Mouse (Mus musculus) myocyte (in vitro differentiated cells): ENCODE data around the gene Sycn. TPM values are rescaled to one million over a fixed set of nuclear protein-coding genes. Genes with fewer than 3 reads are reported as not detected.

Experiments used
- H3K27me3 ChIP-seq: one replicate; pipeline ENCODE4 v1.6.1; 2011; ENCODE audit not compliant: control insufficient read depth, insufficient read depth, insufficient read length
- H3K36me3 ChIP-seq: one replicate; pipeline ENCODE4 v1.6.1; 2011; ENCODE audit not compliant: control insufficient read depth, insufficient read depth
- H3K4me2 ChIP-seq: one replicate; pipeline ENCODE4 v1.6.1; 2011; ENCODE audit warnings: low read depth, control low read depth
- H3K4me3 ChIP-seq: one replicate; pipeline ENCODE4 v1.5.1; 2011; ENCODE audit warnings: mild to moderate bottlenecking, control low read depth, moderate library complexity
- H3K79me2 ChIP-seq: one replicate; pipeline ENCODE4 v1.6.1; 2011; ENCODE audit not compliant: control insufficient read depth, insufficient read depth
- H3ac ChIP-seq: one replicate; pipeline ENCODE4 v1.6.1; 2011; ENCODE audit not compliant: control insufficient read depth, insufficient read length
- CEBPB ChIP-seq: IDR thresholded peaks from 2 replicates; pipeline ENCODE4 v1.6.1; 2011; ENCODE audit warnings: mild to moderate bottlenecking, moderate library complexity; ENCODE audit not compliant: poor library complexity, insufficient read depth, severe bottlenecking
- E2F4 ChIP-seq: IDR thresholded peaks from one replicate; pipeline ENCODE4 v1.6.1; 2011; ENCODE audit warnings: mild to moderate bottlenecking, control low read depth, moderate library complexity; ENCODE audit not compliant: insufficient read depth
- MAX ChIP-seq: IDR thresholded peaks from one replicate; pipeline ENCODE4 v1.6.1; 2011; ENCODE audit warnings: low read depth, mild to moderate bottlenecking, control low read depth
- MYOD1 ChIP-seq, 3 experiments: IDR thresholded peaks; one replicate each; pipeline ENCODE4 v1.6.1; 2011; ENCODE audit warnings: control low read depth in 2 of 3, low read depth in 2 of 3, mild to moderate bottlenecking in 2 of 3, moderate library complexity in 1 of 3; ENCODE audit not compliant: insufficient read length in 2 of 3, control insufficient read depth in 1 of 3
- MYOG ChIP-seq, 3 experiments: IDR thresholded peaks; one replicate each; pipeline ENCODE4 v1.6.1; 2011; ENCODE audit warnings: control low read depth in 2 of 3, low read depth in 2 of 3, mild to moderate bottlenecking in 2 of 3; ENCODE audit not compliant: insufficient read length in 2 of 3, control insufficient read depth in 1 of 3, insufficient read depth in 1 of 3
- POLR2A ChIP-seq: IDR thresholded peaks from one replicate; pipeline ENCODE4 v1.6.1; 2011; ENCODE audit warnings: low read depth, mild to moderate bottlenecking, control low read depth, moderate library complexity; ENCODE audit not compliant: insufficient read length
- POLR2AphosphoS2 ChIP-seq: IDR thresholded peaks from one replicate; pipeline ENCODE4 v1.6.1; 2011; ENCODE audit warnings: low read depth, control low read depth; ENCODE audit not compliant: insufficient read length
- REST ChIP-seq: IDR thresholded peaks from one replicate; pipeline ENCODE4 v1.6.1; 2011; ENCODE audit warnings: mild to moderate bottlenecking, control low read depth, moderate library complexity; ENCODE audit not compliant: insufficient read depth, insufficient read length
- SRF ChIP-seq: IDR thresholded peaks from one replicate; pipeline ENCODE4 v1.6.1; 2011; ENCODE audit warnings: low read depth; ENCODE audit not compliant: control insufficient read depth, insufficient read length
- TCF12 ChIP-seq: IDR thresholded peaks from one replicate; pipeline ENCODE4 v1.6.1; 2011; ENCODE audit warnings: mild to moderate bottlenecking, control low read depth; ENCODE audit not compliant: poor library complexity, insufficient read depth, severe bottlenecking
- TCF3 ChIP-seq: IDR thresholded peaks from one replicate; pipeline ENCODE4 v1.6.1; 2011; ENCODE audit warnings: low read depth, control low read depth; ENCODE audit not compliant: insufficient read length
- USF1 ChIP-seq: IDR thresholded peaks from one replicate; pipeline ENCODE4 v1.6.1; 2011; ENCODE audit warnings: low read depth, mild to moderate bottlenecking, control low read depth, moderate library complexity
- polyA plus RNA-seq: library from polyadenylated mRNA; unstranded; fragments of >200 nt; fragmentation: generic; extraction: Trizol; gene quantifications from one replicate; pipeline ENCODE4 v1.2.1, GENCODE M21; 2012; ENCODE audit warnings: missing spikeins

Sycn gene
- polyA plus RNA-seq, 1 experiment, result not detected

- no peaks in the 10 kb centered on the region for H3K36me3 ChIP-seq
- H3ac ChIP-seq, result no peak overlapping the region
- no peak overlapping the region for H3K4me2 ChIP-seq
- peaks cover 52% of the 10 kb centered on the region for H3K79me2 ChIP-seq
- H3K4me3 ChIP-seq, result no peak overlapping the region
- no peaks in the 10 kb centered on the region for H3K27me3 ChIP-seq
- TF ChIP-seq TCF12 (no peak), MYOG (IDR thresholded peaks at IDR 0.05; ENCODE audit: control insufficient read depth in 1 of 3, insufficient read depth in 1 of 3, insufficient read length in 2 of 3, low read depth in 2 of 3) (no peak), SRF (no peak), MYOD1 (IDR thresholded peaks at IDR 0.05; ENCODE audit: control insufficient read depth in 1 of 3, insufficient read length in 2 of 3, low read depth in 2 of 3) (no peak), POLR2AphosphoS2 (no peak), TCF3 (no peak), E2F4 (no peak), USF1 (no peak), MAX (no peak), REST (no peak), POLR2A (no peak), CEBPB (no peak)
Observed at GRCm38 (mm10) chr7:28575597-28575996, 34.9 kb downstream of the Sycn start.

- no peak overlapping the region for H3ac ChIP-seq
- H3K79me2 ChIP-seq, result peaks cover 57% of the 10 kb centered on the region
- H3K36me3 ChIP-seq, result no peaks in the 10 kb centered on the region
- H3K4me2 ChIP-seq, result no peak overlapping the region
- no peaks in the 10 kb centered on the region for H3K27me3 ChIP-seq
- H3K4me3 ChIP-seq, result no peak overlapping the region
- no peak for TF ChIP-seq MYOD1 (IDR thresholded peaks at IDR 0.05; ENCODE audit: control insufficient read depth in 1 of 3, insufficient read length in 2 of 3, low read depth in 2 of 3)
- no peak for TF ChIP-seq REST
- no peak for TF ChIP-seq TCF3
- no peak for TF ChIP-seq SRF
- no peak for TF ChIP-seq POLR2AphosphoS2
- no peak for TF ChIP-seq TCF12
- TF ChIP-seq MYOG (IDR thresholded peaks at IDR 0.05; ENCODE audit: control insufficient read depth in 1 of 3, insufficient read depth in 1 of 3, insufficient read length in 2 of 3, low read depth in 2 of 3), result no peak
- no peak for TF ChIP-seq MAX
- no peak for TF ChIP-seq POLR2A
- TF ChIP-seq USF1, result no peak
- TF ChIP-seq CEBPB, result no peak
- no peak for TF ChIP-seq E2F4
Observed at GRCm38 (mm10) chr7:28576271-28576914, 35.7 kb downstream of the Sycn start.

- peaks cover 71% of the 10 kb centered on the region for H3K79me2 ChIP-seq
- no peaks in the 10 kb centered on the region for H3K27me3 ChIP-seq
- TF ChIP-seq USF1 (no peak), TCF3 (no peak), MYOD1 (IDR thresholded peaks at IDR 0.05; ENCODE audit: control insufficient read depth in 1 of 3, insufficient read length in 2 of 3, low read depth in 2 of 3) (no peak), POLR2A (no peak), MYOG (IDR thresholded peaks at IDR 0.05; ENCODE audit: control insufficient read depth in 1 of 3, insufficient read depth in 1 of 3, insufficient read length in 2 of 3, low read depth in 2 of 3) (no peak), CEBPB (no peak), POLR2AphosphoS2 (no peak), MAX (no peak), E2F4 (no peak), REST (no peak), SRF (no peak), TCF12 (no peak)
- H3K36me3 ChIP-seq, result no peaks in the 10 kb centered on the region
- no peak overlapping the region for H3K4me3 ChIP-seq
- no peak overlapping the region for H3K4me2 ChIP-seq
- H3ac ChIP-seq, result no peak overlapping the region
Observed at GRCm38 (mm10) chr7:28577826-28578542, 37.3 kb downstream of the Sycn start.

- H3ac ChIP-seq, result no peak overlapping the region
- no peaks in the 10 kb centered on the region for H3K27me3 ChIP-seq
- no peak overlapping the region for H3K4me2 ChIP-seq
- H3K79me2 ChIP-seq, result peaks cover 68% of the 10 kb centered on the region
- no peak overlapping the region for H3K4me3 ChIP-seq
- no peak for TF ChIP-seq MYOD1 (IDR thresholded peaks at IDR 0.05; ENCODE audit: control insufficient read depth in 1 of 3, insufficient read length in 2 of 3, low read depth in 2 of 3)
- TF ChIP-seq USF1, result no peak
- TF ChIP-seq POLR2A, result no peak
- no peak for TF ChIP-seq MAX
- TF ChIP-seq TCF3, result no peak
- no peak for TF ChIP-seq CEBPB
- no peaks in the 10 kb centered on the region for H3K36me3 ChIP-seq
Observed at GRCm38 (mm10) chr7:28578543-28579053, 37.9 kb downstream of the Sycn start.
